Mouse (Mus musculus) left cerebral cortex, adult 2 months (tissue): ENCODE data around the gene Rhox4g. TPM values are rescaled to one million over a fixed set of nuclear protein-coding genes. Genes with fewer than 3 reads are reported as not detected.
"Not testable (repeated sequence)": the region's sequence is repeated elsewhere in the genome, so short reads cannot be mapped to it uniquely, and the experiment has no call there.

Source experiments
- DNase-seq, 2 experiments: peaks; one replicate each; pipeline ENCODE4 v3.0.0; 2021 to 2022; ENCODE audit warnings: low spot score in 2 of 2, mixed read lengths in 1 of 2; ENCODE audit errors: extremely low spot score in 1 of 2
- H3K27ac ChIP-seq: fragments of 200-600 bp; 2 replicates; pipeline ENCODE4 v1.8.1; 2022
- H3K4me3 ChIP-seq: fragments of 200-600 bp; 2 replicates; pipeline ENCODE4 v1.8.1; 2022
- CTCF ChIP-seq: fragments of 200-600 bp; IDR thresholded peaks from 2 replicates; pipeline ENCODE4 v1.8.1; 2022; ENCODE audit warnings: antibody characterized with exemption, mild to moderate bottlenecking, moderate library complexity
- intact Hi-C: fragments of 180-260 bp; cut with DNase I; formaldehyde crosslinking; loops from one replicate; pipeline ENCODE4 v1.15.1; 2025
- long read RNA-seq, 2 experiments: library from polyadenylated mRNA; stranded (forward); transcript quantifications; one replicate each; pipeline ENCODE4 v2.0.0; 2021; ENCODE audit warnings: borderline mapping rate in 2 of 2
- total RNA-seq, 2 experiments: library from RNA; stranded (reverse); gene quantifications; 2 replicates each; pipeline ENCODE4 v1.2.3; 2021

Rhox4g gene
- total RNA-seq = not detected
- long read RNA-seq, experiment 1 = 0 reads
- long read RNA-seq, experiment 2 = 0 reads

DNA sequence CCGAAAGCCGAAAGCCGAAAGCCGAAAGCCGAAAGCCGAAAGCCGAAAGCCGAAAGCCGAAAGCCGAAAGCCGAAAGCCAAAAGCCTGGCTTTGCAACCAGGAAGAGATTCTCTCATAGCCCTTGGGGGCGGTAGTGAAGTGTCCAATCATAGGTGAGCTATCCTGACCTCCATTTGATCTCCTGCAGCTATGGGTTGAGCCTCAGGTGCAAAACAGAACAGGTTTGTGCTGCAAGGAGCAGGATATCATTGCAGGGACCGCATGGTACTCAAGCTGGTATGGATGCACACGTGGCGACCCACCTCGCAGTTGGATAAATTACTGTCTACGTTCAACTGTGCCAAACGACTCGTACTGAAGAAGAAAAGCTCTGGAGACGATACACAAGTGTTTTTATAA, at the start of gene Rhox4g:
Rhox4g (minus strand) TSS at position 101 of the 400 bp plus-strand sequence.
- intact Hi-C loops, H3K27ac ChIP-seq, H3K4me3 ChIP-seq, DNase-seq: not testable (repeated sequence)

DNA sequence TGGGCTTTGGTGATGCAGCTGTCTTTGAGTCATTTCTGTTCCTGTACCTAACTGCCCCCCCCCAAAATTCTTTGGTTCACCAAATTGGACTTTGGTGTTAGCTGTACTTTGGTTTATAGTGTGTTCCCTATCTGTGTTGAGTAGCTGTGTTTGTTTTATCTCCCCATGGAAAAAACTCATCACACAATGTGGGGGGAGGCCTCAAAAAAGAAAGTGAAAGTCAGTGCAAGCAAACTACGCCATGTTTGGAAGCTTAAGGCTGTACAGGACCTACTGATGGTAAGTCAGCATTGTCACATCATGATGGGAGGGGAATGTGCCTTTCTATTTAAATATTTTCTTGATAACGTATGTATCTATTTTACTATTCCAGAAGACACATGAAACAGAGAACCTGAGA, 41.1 kb upstream of the Rhox4g start:
- no peak for DNase-seq
- H3K4me3 ChIP-seq = no peak overlapping the region
- intact Hi-C loops = no loop called here
- no peak overlapping the region for H3K27ac ChIP-seq
- no peak for TF ChIP-seq CTCF

DNA sequence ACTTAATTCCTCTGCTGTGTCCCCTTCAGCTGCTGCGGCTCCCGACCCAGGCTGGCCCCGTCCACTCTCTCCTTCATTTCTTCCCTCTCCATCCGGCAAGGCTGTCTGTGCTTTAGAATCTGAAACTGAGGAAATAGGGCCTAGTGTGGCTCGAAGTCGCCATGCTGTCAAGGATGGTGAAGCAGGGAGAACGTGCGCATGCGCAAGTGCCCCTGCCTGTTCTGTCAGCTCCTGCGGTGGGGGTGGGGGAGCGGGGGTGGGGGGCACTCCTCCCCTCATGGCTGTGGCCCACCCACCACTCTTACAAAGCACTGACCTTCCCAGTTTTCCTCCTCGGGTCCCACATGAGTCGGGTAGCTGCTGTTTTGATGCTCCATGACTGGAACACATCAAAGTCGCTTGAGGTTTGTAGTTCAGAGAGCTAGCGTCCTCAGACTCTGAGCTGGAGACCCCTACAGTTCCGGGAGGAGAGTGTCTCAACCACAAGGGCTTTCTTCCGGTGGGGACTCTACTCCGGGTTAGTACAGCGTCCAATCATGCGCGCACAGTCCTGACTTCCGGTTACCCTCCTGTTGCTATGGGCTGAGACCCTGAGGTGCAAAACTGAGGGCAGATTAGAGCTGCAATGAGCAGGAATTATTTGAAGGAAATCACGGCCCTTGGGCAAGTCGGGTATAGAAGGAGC, 32.0 kb upstream of the Rhox4g start:
- no peak overlapping the region for H3K4me3 ChIP-seq
- intact Hi-C loops = no loop called here
- TF ChIP-seq CTCF = no peak
- DNase-seq = no peak
- no peak overlapping the region for H3K27ac ChIP-seq

DNA sequence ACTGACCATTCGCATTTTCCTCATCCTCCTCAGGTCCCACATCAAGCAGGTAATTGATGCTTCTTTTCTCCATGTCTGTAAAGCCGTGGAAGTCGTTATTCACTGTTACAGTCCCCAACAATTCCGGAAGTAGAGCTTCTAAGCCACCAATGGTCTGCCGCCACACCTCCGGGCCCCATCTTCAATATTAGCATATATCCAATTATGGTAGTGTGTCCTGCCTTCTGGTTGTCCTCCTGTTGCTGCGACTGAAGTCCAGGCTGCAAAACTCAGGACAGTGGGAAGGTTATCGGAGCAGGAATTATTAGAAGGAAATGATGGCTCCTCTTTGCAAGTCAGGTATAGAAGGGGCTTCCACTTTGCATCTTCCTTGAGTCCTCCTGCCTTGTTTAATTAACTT, 22.1 kb upstream of the Rhox4g start, which contains the start of gene Rhox2h:
Rhox2h (minus strand) TSS at position 101 of the 400 bp plus-strand sequence.
- DNase-seq, H3K4me3 ChIP-seq, intact Hi-C loops, H3K27ac ChIP-seq: not testable (repeated sequence)

DNA sequence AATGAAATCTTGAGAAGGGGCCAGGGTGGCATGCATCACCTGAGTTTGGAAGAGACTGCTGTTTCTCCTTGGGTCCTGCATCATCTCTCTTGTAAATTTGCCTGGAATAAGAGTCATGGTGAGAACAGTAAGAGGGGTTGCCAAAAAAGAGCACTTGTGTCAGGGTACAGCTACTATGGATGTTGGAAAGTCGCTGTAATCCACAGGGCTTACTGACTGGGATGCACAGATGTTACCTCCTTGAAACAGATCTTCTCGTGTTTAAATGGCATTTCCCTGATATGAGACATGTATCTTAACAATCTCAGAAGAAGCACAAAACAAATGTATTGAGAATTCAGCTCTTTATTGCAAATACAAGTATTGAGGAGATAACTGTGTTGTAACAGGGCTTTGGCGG, 17.5 kb upstream of the Rhox4g start, which contains the start of gene Rhox3h:
Rhox3h (minus strand) TSS at position 101 of the 400 bp plus-strand sequence.
- H3K4me3 ChIP-seq, DNase-seq, intact Hi-C loops: not testable (repeated sequence)

DNA sequence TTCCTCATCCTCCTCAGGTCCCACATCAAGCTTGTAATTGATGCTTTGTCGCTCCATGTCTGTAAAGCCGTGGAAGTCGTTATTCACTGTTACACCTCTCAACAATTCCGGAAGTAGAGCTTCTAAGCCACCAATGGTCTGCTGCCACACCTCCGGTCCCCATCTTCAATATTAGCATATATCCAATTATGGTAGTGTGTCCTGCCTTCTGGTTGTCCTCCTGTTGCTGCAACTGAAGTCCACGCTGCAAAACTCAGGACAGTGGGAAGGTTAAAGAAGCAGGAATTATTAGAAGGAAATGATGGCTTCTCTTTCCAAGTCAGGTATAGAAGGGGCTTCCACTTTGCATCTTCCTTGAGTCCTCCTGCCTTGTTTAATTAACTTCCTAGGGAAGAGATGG, 7.8 kb downstream of the Rhox4g start, which contains the start of gene Rhox2g:
Rhox2g (minus strand) TSS at position 101 of the 400 bp plus-strand sequence.
- DNase-seq, H3K27ac ChIP-seq, H3K4me3 ChIP-seq, intact Hi-C loops: not testable (repeated sequence)

More for the DNA sequence above, 17.5 kb upstream of the Rhox4g start, which contains the start of gene Rhox3h:
- not testable (repeated sequence) for H3K27ac ChIP-seq

DNA sequence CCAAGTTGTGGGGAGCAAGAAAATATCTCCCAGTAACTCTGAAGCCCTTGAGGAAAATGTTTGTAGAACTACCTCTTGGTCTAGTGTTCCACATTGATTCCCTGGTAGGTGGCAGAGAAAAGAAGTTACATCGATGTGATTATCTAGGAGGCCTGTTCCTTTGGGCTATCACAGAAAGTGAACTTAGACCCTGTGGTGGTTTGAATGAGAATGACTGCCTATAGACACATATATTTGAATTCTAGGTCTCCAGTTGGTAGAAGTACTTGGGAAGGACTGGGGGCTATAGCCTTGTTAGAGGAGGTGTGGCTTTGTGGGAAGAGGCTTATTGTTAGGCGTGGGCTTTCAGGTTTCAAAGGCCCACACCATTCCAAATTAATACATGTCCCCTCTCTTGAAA, 22.6 kb downstream of the Rhox4g start, which contains the start of gene Rhox3g:
Rhox3g (minus strand) TSS at position 101 of the 400 bp plus-strand sequence.
- DNase-seq, H3K4me3 ChIP-seq, H3K27ac ChIP-seq, intact Hi-C loops: not testable (repeated sequence)

DNA sequence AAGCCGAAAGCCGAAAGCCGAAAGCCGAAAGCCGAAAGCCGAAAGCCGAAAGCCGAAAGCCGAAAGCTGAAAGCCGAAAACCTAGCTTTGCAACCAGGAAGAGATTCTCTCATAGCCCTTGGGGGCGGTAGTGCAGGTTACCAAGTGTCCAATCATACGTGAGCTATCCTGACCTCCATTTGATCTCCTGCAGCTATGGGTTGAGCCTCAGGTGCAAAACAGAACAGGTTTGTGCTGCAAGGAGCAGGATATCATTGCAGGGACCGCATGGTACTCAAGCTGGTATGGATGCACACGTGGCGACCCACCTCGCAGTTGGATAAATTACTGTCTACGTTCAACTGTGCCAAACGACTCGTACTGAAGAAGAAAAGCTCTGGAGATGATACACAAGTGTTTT, 43.5 kb downstream of the Rhox4g start, which contains the start of gene Rhox4f:
Rhox4f (minus strand) TSS at position 101 of the 400 bp plus-strand sequence.
- DNase-seq, intact Hi-C loops: not testable (repeated sequence)

More for the DNA sequence above, 43.5 kb downstream of the Rhox4g start, which contains the start of gene Rhox4f:
- H3K27ac ChIP-seq, H3K4me3 ChIP-seq: not testable (repeated sequence)

Other genes with a start within 250 kb of the Rhox4g start
- gene Rhox2b, start 239.3 kb downstream of the Rhox4g start, total RNA-seq = not detected
- not detected for gene Rhox4b, start 218.8 kb downstream of the Rhox4g start, total RNA-seq
- gene Rhox2c, start 197.6 kb downstream of the Rhox4g start, total RNA-seq = not detected
- gene Rhox3c, start 192.7 kb downstream of the Rhox4g start, total RNA-seq = not detected
- not detected for gene Rhox4c, start 171.0 kb downstream of the Rhox4g start, total RNA-seq
- not detected for gene Rhox2d, start 157.9 kb downstream of the Rhox4g start, total RNA-seq
- not detected for gene Rhox4d, start 137.0 kb downstream of the Rhox4g start, total RNA-seq
- not detected for gene Rhox2e, start 120.9 kb downstream of the Rhox4g start, total RNA-seq
- not detected for gene Rhox3e, start 109.3 kb downstream of the Rhox4g start, total RNA-seq
- not detected for gene Rhox4e, start 93.9 kb downstream of the Rhox4g start, total RNA-seq
- gene Rhox2f, start 79.9 kb downstream of the Rhox4g start, total RNA-seq = not detected
- gene Rhox3f, start 70.3 kb downstream of the Rhox4g start, total RNA-seq = not detected
- not detected for gene Rhox4f, start 43.6 kb downstream of the Rhox4g start, total RNA-seq
- not detected for gene Rhox3g, start 22.7 kb downstream of the Rhox4g start, total RNA-seq
- not detected for gene Rhox2g, start 7.9 kb downstream of the Rhox4g start, total RNA-seq
- gene Rhox3h, start 17.4 kb upstream of the Rhox4g start, total RNA-seq = not detected
- gene Rhox2h, start 21.9 kb upstream of the Rhox4g start, total RNA-seq = not detected
- not detected for gene Rhox5, start 153.5 kb upstream of the Rhox4g start, total RNA-seq
- not detected for gene Rhox6, start 175.6 kb upstream of the Rhox4g start, total RNA-seq
- not detected for gene Rhox7a, start 180.4 kb upstream of the Rhox4g start, total RNA-seq
- not detected for gene Rhox8, start 227.6 kb upstream of the Rhox4g start, total RNA-seq
- gene Rhox7b, start 245.9 kb upstream of the Rhox4g start, total RNA-seq = not detected